Mouse (Mus musculus) forebrain, embryonic 13.5 days (tissue): ENCODE results near the gene Ahdc1. TPM values are rescaled to one million over a fixed set of nuclear protein-coding genes. Genes with fewer than 3 reads are reported as not detected.

ENCODE experiments used
- ATAC-seq: fragments of 200-750 bp; cut with Nextera tagmentation; 2 replicates; pipeline ENCODE4 v1.8.0; 2017
- H3K27ac ChIP-seq: fragments of 300-500 bp; sonication (generic); 2 replicates; pipeline ENCODE4 v1.5.1; 2015; ENCODE audit warnings: inconsistent platforms, mild to moderate bottlenecking, moderate library complexity
- H3K27me3 ChIP-seq: fragments of 300-500 bp; sonication (generic); 2 replicates; pipeline ENCODE4 v1.6.1; 2015; ENCODE audit warnings: mild to moderate bottlenecking, inconsistent platforms
- H3K36me3 ChIP-seq: fragments of 300-500 bp; sonication (generic); 2 replicates; pipeline ENCODE4 v1.6.1; 2015; ENCODE audit warnings: mild to moderate bottlenecking, inconsistent platforms; ENCODE audit not compliant: poor library complexity, severe bottlenecking
- H3K4me1 ChIP-seq: fragments of 300-500 bp; sonication (generic); 2 replicates; pipeline ENCODE4 v1.6.1; 2015; ENCODE audit warnings: inconsistent platforms
- H3K4me2 ChIP-seq: fragments of 300-500 bp; sonication (generic); 2 replicates; pipeline ENCODE4 v1.6.1; 2015; ENCODE audit warnings: inconsistent platforms, mild to moderate bottlenecking, moderate library complexity
- H3K4me3 ChIP-seq: fragments of 300-500 bp; sonication (generic); 2 replicates; pipeline ENCODE4 v1.5.1; 2015; ENCODE audit warnings: mild to moderate bottlenecking, inconsistent platforms
- H3K9ac ChIP-seq: fragments of 300-500 bp; sonication (generic); 2 replicates; pipeline ENCODE4 v1.6.1; 2015; ENCODE audit warnings: mild to moderate bottlenecking, inconsistent platforms
- H3K9me3 ChIP-seq: fragments of 300-500 bp; sonication (generic); replicated peaks from 2 replicates; pipeline ENCODE4 v1.6.1; 2016; ENCODE audit warnings: inconsistent platforms
- WGBS: fragments of 180-500 bp; shearing (Covaris S2); methylation state at CpG from one replicate; pipeline ENCODE4 v1.1.7; 2015; 5-methylcytosine and 5-hydroxymethylcytosine counted together
- polyA plus RNA-seq: library from polyadenylated mRNA; unstranded; fragments of >200 nt; fragmentation: Nextera tagmentation; extraction: Ambion mirVana; gene quantifications from 2 replicates; pipeline ENCODE4 v1.2.1, GENCODE M21; 2015

The Ahdc1 gene
- polyA plus RNA-seq, 1 experiment from 2014 or later: 7.3 TPM

GRCm38 (mm10) chr4:133037293-133037692 is 26.2 kb downstream of the Ahdc1 start:
- Histone ChIP-seq H3K27ac (no peak overlapping the region), H3K4me1 (peaks cover 50% of the 10 kb centered on the region), H3K36me3 (peaks cover 3% of the 10 kb centered on the region; the same call in 1 of the 2 replicates), H3K9me3 (no peaks in the 10 kb centered on the region), H3K4me3 (no peak overlapping the region), H3K27me3 (peaks cover 57% of the 10 kb centered on the region), H3K9ac (no peak overlapping the region), H3K4me2 (no peak overlapping the region)
- ATAC-seq: no peak
- WGBS: 32% methylated on average over 9 of the region's 9 CpGs

- 37% methylated on average over 6 of the region's 6 CpGs for WGBS
- Histone ChIP-seq H3K4me3 (peak overlapping the region; percentile 52; the same call in 1 of the 2 replicates), H3K27ac (no peak overlapping the region), H3K9me3 (no peaks in the 10 kb centered on the region), H3K36me3 (peaks cover 3% of the 10 kb centered on the region; the same call in 1 of the 2 replicates), H3K4me1 (peaks cover 55% of the 10 kb centered on the region), H3K4me2 (peak overlapping the region; percentile 100), H3K27me3 (peaks cover 57% of the 10 kb centered on the region), H3K9ac (no peak overlapping the region)
- ATAC-seq: no peak
These were observed 26.7 kb downstream of the Ahdc1 start for GRCm38 (mm10) chr4:133037798-133038197.

GRCm38 (mm10) chr4:133038521-133039115 is 27.6 kb downstream of the Ahdc1 start:
- H3K4me3 ChIP-seq: peak overlapping the region; percentile 52
- peak; percentile 34; the same call in 1 of the 2 replicates for ATAC-seq
- H3K9ac ChIP-seq: peak overlapping the region; percentile 80
- peaks cover 57% of the 10 kb centered on the region for H3K27me3 ChIP-seq
- H3K4me2 ChIP-seq: peak overlapping the region; percentile 100
- H3K9me3 ChIP-seq: no peaks in the 10 kb centered on the region
- peak overlapping the region; percentile 40; the same call in 1 of the 2 replicates for H3K27ac ChIP-seq
- WGBS: 2% methylated on average over 30 of the region's 76 CpGs
- peaks cover 3% of the 10 kb centered on the region; the same call in 1 of the 2 replicates for H3K36me3 ChIP-seq
- H3K4me1 ChIP-seq: peaks cover 63% of the 10 kb centered on the region

- WGBS: under 1% methylated on average over 36 of the region's 77 CpGs
- H3K9me3 ChIP-seq: no peaks in the 10 kb centered on the region
- no peak; the same call in 1 of the 2 replicates for ATAC-seq
- peak overlapping the region; percentile 52 for H3K4me3 ChIP-seq
- H3K27me3 ChIP-seq: peaks cover 57% of the 10 kb centered on the region
- H3K4me1 ChIP-seq: peaks cover 70% of the 10 kb centered on the region
- 0 out of 2 replicates have a peak, but pooled peaks cover 3% of the 10 kb centered on the region for H3K36me3 ChIP-seq
- peak overlapping the region; percentile 80 for H3K9ac ChIP-seq
- H3K27ac ChIP-seq: peak overlapping the region; percentile 40; the same call in 1 of the 2 replicates
- peak overlapping the region; percentile 100 for H3K4me2 ChIP-seq
These were observed 28.2 kb downstream of the Ahdc1 start for GRCm38 (mm10) chr4:133039116-133039819.

GRCm38 (mm10) chr4:133039832-133040231 is 28.8 kb downstream of the Ahdc1 start:
- no peak overlapping the region for H3K9ac ChIP-seq
- 5% methylated on average over 18 of the region's 18 CpGs for WGBS
- peak overlapping the region; percentile 52 for H3K4me3 ChIP-seq
- 0 out of 2 replicates have a peak, but pooled peaks cover 3% of the 10 kb centered on the region for H3K36me3 ChIP-seq
- H3K9me3 ChIP-seq: no peaks in the 10 kb centered on the region
- H3K27me3 ChIP-seq: peaks cover 54% of the 10 kb centered on the region
- H3K4me2 ChIP-seq: peak overlapping the region; percentile 100
- no peak overlapping the region for H3K27ac ChIP-seq
- ATAC-seq: no peak
- H3K4me1 ChIP-seq: peaks cover 75% of the 10 kb centered on the region

- peaks cover 81% of the 10 kb centered on the region for H3K4me1 ChIP-seq
- no peak for ATAC-seq
- H3K4me2 ChIP-seq: peak overlapping the region; percentile 100; the same call in 1 of the 2 replicates
- H3K4me3 ChIP-seq: peak overlapping the region; percentile 52; the same call in 1 of the 2 replicates
- H3K27me3 ChIP-seq: peaks cover 54% of the 10 kb centered on the region
- H3K9me3 ChIP-seq: no peaks in the 10 kb centered on the region
- H3K27ac ChIP-seq: no peak overlapping the region
- 0 out of 2 replicates have a peak, but pooled peaks cover 3% of the 10 kb centered on the region for H3K36me3 ChIP-seq
- no peak overlapping the region for H3K9ac ChIP-seq
- 34% methylated on average over 14 of the region's 14 CpGs for WGBS
These were observed 29.3 kb downstream of the Ahdc1 start for GRCm38 (mm10) chr4:133040241-133040904.

GRCm38 (mm10) chr4:133042244-133042643 is 31.2 kb downstream of the Ahdc1 start:
- no peak for ATAC-seq
- H3K9me3 ChIP-seq: no peaks in the 10 kb centered on the region
- peaks cover 39% of the 10 kb centered on the region for H3K27me3 ChIP-seq
- H3K9ac ChIP-seq: peak overlapping the region; percentile 61
- 0 out of 2 replicates have a peak, but pooled peaks cover 1% of the 10 kb centered on the region for H3K36me3 ChIP-seq
- WGBS: 37% methylated on average over 4 of the region's 4 CpGs
- H3K4me1 ChIP-seq: peaks cover 96% of the 10 kb centered on the region
- H3K4me2 ChIP-seq: peak overlapping the region; percentile 55
- peak overlapping the region; percentile 86 for H3K27ac ChIP-seq
- H3K4me3 ChIP-seq: 0 out of 2 replicates have a peak overlapping the region, but pooled peaks have one; percentile 24

GRCm38 (mm10) chr4:133042651-133043635 is 31.9 kb downstream of the Ahdc1 start:
- Histone ChIP-seq H3K4me2 (peak overlapping the region; percentile 55), H3K36me3 (no peaks in the 10 kb centered on the region), H3K9ac (peak overlapping the region; percentile 61), H3K27ac (peak overlapping the region; percentile 86), H3K4me3 (peak overlapping the region; percentile 24), H3K9me3 (no peaks in the 10 kb centered on the region), H3K4me1 (peaks cover 96% of the 10 kb centered on the region), H3K27me3 (peaks cover 32% of the 10 kb centered on the region)
- WGBS: 6% methylated on average over 28 of the region's 28 CpGs
- ATAC-seq: peak; percentile 78

GRCm38 (mm10) chr4:133043798-133044646 is 33.0 kb downstream of the Ahdc1 start:
- H3K27me3 ChIP-seq: peaks cover 24% of the 10 kb centered on the region
- WGBS: 45% methylated on average over 6 of the region's 6 CpGs
- no peak overlapping the region for H3K4me3 ChIP-seq

GRCm38 (mm10) chr4:133044647-133045094 is 33.6 kb downstream of the Ahdc1 start:
- Histone ChIP-seq H3K4me3 (no peak overlapping the region), H3K27ac (peak overlapping the region; percentile 11; the same call in 1 of the 2 replicates), H3K9me3 (no peaks in the 10 kb centered on the region), H3K27me3 (peaks cover 20% of the 10 kb centered on the region), H3K4me2 (peak overlapping the region; percentile 6; the same call in 1 of the 2 replicates), H3K36me3 (no peaks in the 10 kb centered on the region), H3K9ac (peak overlapping the region; percentile 37), H3K4me1 (peaks cover 96% of the 10 kb centered on the region)
- ATAC-seq: no peak
- 26% methylated on average over 6 of the region's 6 CpGs for WGBS

More at GRCm38 (mm10) chr4:133043798-133044646, 33.0 kb downstream of the Ahdc1 start:
- no peaks in the 10 kb centered on the region for H3K9me3 ChIP-seq
- H3K36me3 ChIP-seq: no peaks in the 10 kb centered on the region
- H3K4me1 ChIP-seq: peaks cover 96% of the 10 kb centered on the region
- H3K4me2 ChIP-seq: peak overlapping the region; percentile 55
- ATAC-seq: no peak
- H3K9ac ChIP-seq: peak overlapping the region; percentile 61
- H3K27ac ChIP-seq: peak overlapping the region; percentile 86
